Mouse (Mus musculus): ENCODE measurements around the gene Pfdn2.

- TF ChIP-seq HCFC1 (IDR thresholded peaks at IDR 0.05; ENCODE audit: low read depth, low read length) (no peak), EP300 (IDR thresholded peaks at IDR 0.05; ENCODE audit: low read depth in 1 of 2, low read length in 2 of 2) (no peak), POLR2A (IDR thresholded peaks at IDR 0.05; ENCODE audit: control insufficient read depth in 1 of 2, insufficient read depth in 1 of 2, low read depth in 1 of 2, low read length in 2 of 2, poor library complexity in 1 of 2) (no peak)
Measured at GRCm38 (mm10) chr1:171407263-171407662, 61.8 kb downstream of the Pfdn2 start.
